Mouse (Mus musculus): Measurements from ENCODE around the gene Pex1.

- no peak for TF ChIP-seq CTCF (IDR thresholded peaks at IDR 0.05; ENCODE audit: borderline replicate concordance, insufficient read depth, low read depth, low read length)
- TF ChIP-seq POLR2A (IDR thresholded peaks at IDR 0.05; ENCODE audit: borderline replicate concordance, insufficient read depth, low read length) = no peak
Measured at GRCm38 (mm10) chr5:3600298-3600697, 4.4 kb downstream of the Pex1 start.
